In genomic region chr6:48446256-48446655, GRCm38 (mm10) we compare ENCODE assay signal across 9 mouse cellular contexts. TPM values are rescaled to one million over a fixed set of nuclear protein-coding genes. Genes with fewer than 3 reads are reported as not detected.
DNase-seq lines count a peak whose midpoint lies in the region; ATAC-seq and TF ChIP-seq lines count a peak whose summit lies in the region.
"Had no signal": no experiment of that assay in that cellular context is flagged by ENCODE, and none has a peak within 500 bp of the region (broad histone marks: within the 10 kb centered on the region; RNA-seq: fewer than 3 reads in every experiment).

No protein-coding gene starts in this region.

- H3K4me1 ChIP-seq in lung, postnatal 0 days (ENCODE audit: insufficient read depth, low read depth, low read length): peaks cover 5% of the 10 kb centered on the region; the same call in 1 of the 2 replicates
- peaks cover 32% of the 10 kb centered on the region for H3K4me1 ChIP-seq in heart, embryonic 13.5 days
- peaks cover 25% of the 10 kb centered on the region for H3K4me1 ChIP-seq in limb, embryonic 12.5 days (replicated peaks)
- H3K4me1 ChIP-seq in stomach, embryonic 14.5 days (ENCODE audit: control insufficient read depth, insufficient read depth, low read length): peaks cover 19% of the 10 kb centered on the region

- H3K4me2 ChIP-seq in lung, postnatal 0 days (replicated peaks; ENCODE audit: low read depth, low read length): peak overlapping the region; percentile 82
- H3K4me2 ChIP-seq in heart, embryonic 13.5 days: peak overlapping the region; percentile 92
- H3K4me2 ChIP-seq in limb, embryonic 12.5 days: peak overlapping the region; percentile 81
- peak overlapping the region; percentile 45 for H3K4me2 ChIP-seq in stomach, embryonic 14.5 days (replicated peaks; ENCODE audit: low read depth, low read length)

- intact Hi-C loops in gastrocnemius, postnatal 36 days (cut with DNase I): no loop called here

- ATAC-seq in lung, postnatal 0 days: no peak
- no peak for ATAC-seq in heart, embryonic 13.5 days (ENCODE audit: extremely low read depth, insufficient number of reproducible peaks, low FRiP score, low TSS enrichment)
- no peak for ATAC-seq in limb, embryonic 12.5 days (ENCODE audit: insufficient number of reproducible peaks, insufficient read depth, low FRiP score, low TSS enrichment, low read depth)
- ATAC-seq in stomach, embryonic 14.5 days (ENCODE audit: insufficient number of reproducible peaks, insufficient read depth, low FRiP score, low read depth): no peak

- TF ChIP-seq EP300 in lung, postnatal 0 days (IDR thresholded peaks at IDR 0.05): no peak

- H3K27ac ChIP-seq in lung, postnatal 0 days (ENCODE audit: low read length): peak overlapping the region; percentile 90
- H3K27ac ChIP-seq in heart, embryonic 13.5 days (replicated peaks): peak overlapping the region; percentile 94
- peak overlapping the region; percentile 95 for H3K27ac ChIP-seq in limb, embryonic 12.5 days
- peak overlapping the region; percentile 98 for H3K27ac ChIP-seq in stomach, embryonic 14.5 days (ENCODE audit: low read length)

- peaks cover 12% of the 10 kb centered on the region; the same call in 1 of the 2 replicates for H3K36me3 ChIP-seq in lung, postnatal 0 days (ENCODE audit: insufficient read depth, low read length)
- H3K36me3 ChIP-seq in heart, embryonic 13.5 days: peaks cover 17% of the 10 kb centered on the region
- H3K36me3 ChIP-seq in limb, embryonic 12.5 days: peaks cover 14% of the 10 kb centered on the region
- H3K36me3 ChIP-seq in stomach, embryonic 14.5 days (ENCODE audit: control insufficient read depth, insufficient read depth, low read length): peaks cover 12% of the 10 kb centered on the region

- no peak overlapping the region for H3K9ac ChIP-seq in lung, postnatal 0 days (replicated peaks; ENCODE audit: low read depth)
- peak overlapping the region; percentile 95 for H3K9ac ChIP-seq in heart, embryonic 13.5 days
- peak overlapping the region; percentile 83; the same call in 1 of the 2 replicates for H3K9ac ChIP-seq in limb, embryonic 12.5 days (replicated peaks)
- H3K9ac ChIP-seq in stomach, embryonic 14.5 days (replicated peaks; ENCODE audit: low read depth, low read length): peak overlapping the region; percentile 95; the same call in 1 of the 2 replicates

- peak overlapping the region; percentile 61 for H3K4me3 ChIP-seq in lung, postnatal 0 days (ENCODE audit: low read depth, low read length)
- peak overlapping the region; percentile 88 for H3K4me3 ChIP-seq in heart, embryonic 13.5 days
- peak overlapping the region; percentile 84 for H3K4me3 ChIP-seq in limb, embryonic 12.5 days (replicated peaks)
- H3K4me3 ChIP-seq in stomach, embryonic 14.5 days (ENCODE audit: low read depth, low read length): peak overlapping the region; percentile 91

- no peak for DNase-seq in lung, postnatal 0 days (ENCODE audit: low spot score)
- no peak for DNase-seq in lung, postnatal 14 days
- DNase-seq in thymus, postnatal 25 days: no peak
- DNase-seq in gastrocnemius, postnatal 36 days: no peak
- DNase-seq in urinary bladder, postnatal 10 days (ENCODE audit: low spot score): no peak
- DNase-seq: gastrocnemius, postnatal 10 days had no signal

- 30% methylated on average over 3 of the region's 3 CpGs for WGBS in lung, postnatal 0 days
- 35% methylated on average over 3 of the region's 3 CpGs for WGBS in heart, embryonic 13.5 days
- 32% methylated on average over 3 of the region's 3 CpGs for WGBS in limb, embryonic 12.5 days
- 35% methylated on average over 3 of the region's 3 CpGs for WGBS in stomach, embryonic 14.5 days

- no peak for TF ChIP-seq CTCF in lung, postnatal 0 days (IDR thresholded peaks at IDR 0.05)

- H3K9me3 ChIP-seq in lung, postnatal 0 days (ENCODE audit: low read length): no peaks in the 10 kb centered on the region
- H3K9me3 ChIP-seq in heart, embryonic 13.5 days: no peaks in the 10 kb centered on the region
- H3K9me3 ChIP-seq in limb, embryonic 12.5 days: no peaks in the 10 kb centered on the region
- no peaks in the 10 kb centered on the region for H3K9me3 ChIP-seq in stomach, embryonic 14.5 days (ENCODE audit: control insufficient read depth, low read depth, low read length)

- no peaks in the 10 kb centered on the region for H3K27me3 ChIP-seq in lung, postnatal 0 days (replicated peaks; ENCODE audit: insufficient read depth, low read length)
- H3K27me3 ChIP-seq in heart, embryonic 13.5 days (replicated peaks): no peaks in the 10 kb centered on the region; the same call in 1 of the 2 replicates
- peaks cover 5% of the 10 kb centered on the region; the same call in 1 of the 2 replicates for H3K27me3 ChIP-seq in limb, embryonic 12.5 days
- H3K27me3 ChIP-seq in stomach, embryonic 14.5 days (ENCODE audit: control insufficient read depth, insufficient read depth, low read length): no peaks in the 10 kb centered on the region

RNA-seq across cellular contexts. Expression of gene Zfp467, which starts 0.6 kb away (rescaled TPM):
- 31.5 and 34.6 TPM in 2 replicates for polyA plus RNA-seq in lung, postnatal 0 days (2015; fragmentation: Nextera tagmentation; extraction: Ambion mirVana)
- polyA plus RNA-seq in heart, embryonic 13.5 days (2015; fragmentation: Nextera tagmentation; extraction: Ambion mirVana): 16.1 and 20.8 TPM in 2 replicates
- polyA plus RNA-seq in limb, embryonic 12.5 days (2016; fragmentation: Nextera tagmentation; extraction: Ambion mirVana): 23.5 and 23.7 TPM in 2 replicates
- 27.1 and 30.8 TPM in 2 replicates for polyA plus RNA-seq in stomach, embryonic 14.5 days (2014; fragmentation: Nextera tagmentation; extraction: Ambion mirVana)
- total RNA-seq in gastrocnemius, postnatal 36 days (2021): 10 to 100 TPM; 38.3 to 42.4 TPM

RNA-seq across cellular contexts. Expression of gene Sspo, which starts 1.8 kb away (rescaled TPM):
- 0.31 and 0.64 TPM in 2 replicates for polyA plus RNA-seq in lung, postnatal 0 days (2015; fragmentation: Nextera tagmentation; extraction: Ambion mirVana)
- polyA plus RNA-seq in heart, embryonic 13.5 days (2015; fragmentation: Nextera tagmentation; extraction: Ambion mirVana): 0.22 and 0.27 TPM in 2 replicates
- polyA plus RNA-seq in limb, embryonic 12.5 days (2016; fragmentation: Nextera tagmentation; extraction: Ambion mirVana): 0.33 and 0.38 TPM in 2 replicates
- polyA plus RNA-seq in stomach, embryonic 14.5 days (2014; fragmentation: Nextera tagmentation; extraction: Ambion mirVana): 0.20 and 0.41 TPM in 2 replicates
- under 1 TPM; 0.39 to 0.54 TPM for total RNA-seq in gastrocnemius, postnatal 36 days (2021)

RNA-seq across cellular contexts. Expression of gene Krba1, which starts 50.9 kb away (rescaled TPM):
- polyA plus RNA-seq in lung, postnatal 0 days (2015; fragmentation: Nextera tagmentation; extraction: Ambion mirVana): 7.6 and 8.4 TPM in 2 replicates
- polyA plus RNA-seq in heart, embryonic 13.5 days (2015; fragmentation: Nextera tagmentation; extraction: Ambion mirVana): 15.4 and 17.8 TPM in 2 replicates
- 29.9 and 32.1 TPM in 2 replicates for polyA plus RNA-seq in limb, embryonic 12.5 days (2016; fragmentation: Nextera tagmentation; extraction: Ambion mirVana)
- polyA plus RNA-seq in stomach, embryonic 14.5 days (2014; fragmentation: Nextera tagmentation; extraction: Ambion mirVana): 20.1 and 21.7 TPM in 2 replicates
- 10 to 100 TPM; 13.7 to 16.2 TPM for total RNA-seq in gastrocnemius, postnatal 36 days (2021)
